8 mouse cellular contexts compared by ENCODE assay signal in the genomic region with DNA sequence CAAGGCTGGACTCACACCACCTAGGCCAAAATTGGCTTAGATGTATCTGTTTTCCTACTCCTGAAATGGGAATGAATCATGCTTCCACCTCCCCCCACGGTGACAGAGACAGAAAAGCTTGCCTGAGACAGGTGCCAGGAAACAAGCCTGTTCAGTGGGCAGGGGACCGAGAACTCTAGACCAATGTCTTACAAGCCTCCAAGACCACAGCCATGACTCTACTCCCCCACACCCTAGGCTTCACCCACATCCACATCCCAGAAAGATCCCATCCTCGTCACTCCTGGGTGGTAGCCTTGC. TPM values are rescaled to one million over a fixed set of nuclear protein-coding genes. Genes with fewer than 3 reads are reported as not detected.
DNase-seq lines count a peak whose midpoint lies in the region; ATAC-seq lines count a peak whose summit lies in the region.

No protein-coding gene starts in this region.

- no peak overlapping the region for H3K4me3 ChIP-seq in hindbrain, embryonic 10.5 days
- no peak overlapping the region for H3K4me3 ChIP-seq in hindbrain, embryonic 14.5 days (replicated peaks; ENCODE audit: low read length)
- no peak overlapping the region for H3K4me3 ChIP-seq in intestine, embryonic 15.5 days (replicated peaks)

- no peak overlapping the region for H3K9ac ChIP-seq in hindbrain, embryonic 14.5 days
- peak overlapping the region; percentile 18; the same call in 1 of the 2 replicates for H3K9ac ChIP-seq in intestine, embryonic 15.5 days

- H3K4me1 ChIP-seq in hindbrain, embryonic 10.5 days (replicated peaks) = peaks cover 39% of the 10 kb centered on the region
- peaks cover 35% of the 10 kb centered on the region for H3K4me1 ChIP-seq in hindbrain, embryonic 14.5 days (replicated peaks; ENCODE audit: control insufficient read depth, insufficient read depth, low read length)
- peaks cover 18% of the 10 kb centered on the region for H3K4me1 ChIP-seq in intestine, embryonic 15.5 days (replicated peaks)

- no peaks in the 10 kb centered on the region for H3K27me3 ChIP-seq in hindbrain, embryonic 10.5 days (ENCODE audit: insufficient read depth, poor library complexity, severe bottlenecking)
- H3K27me3 ChIP-seq in hindbrain, embryonic 14.5 days (ENCODE audit: control insufficient read depth, insufficient read depth, low read length) = no peaks in the 10 kb centered on the region
- no peaks in the 10 kb centered on the region for H3K27me3 ChIP-seq in intestine, embryonic 15.5 days (replicated peaks)

- WGBS in hindbrain, embryonic 10.5 days = 74% methylated on average over 3 of the region's 3 CpGs
- WGBS in hindbrain, embryonic 14.5 days = 74% methylated on average over 3 of the region's 3 CpGs
- WGBS in intestine, embryonic 15.5 days = 51% methylated on average over 3 of the region's 3 CpGs

- DNase-seq in hindbrain, embryonic 10.5 days (ENCODE audit: low spot score) = no peak
- DNase-seq in hindbrain, embryonic 14.5 days (ENCODE audit: low spot score) = no peak
- peak; percentile 39 for DNase-seq in right cerebral cortex, adult 18-20 months
- DNase-seq in right cerebral cortex, postnatal 10 days (ENCODE audit: low spot score in 2 of 2) = no peak
- peak; percentile 46 for DNase-seq in thymus, postnatal 4 days
- no peak for DNase-seq in adrenal gland, adult 8-10 months
- no peak for DNase-seq in urinary bladder, adult 18-20 months (ENCODE audit: low spot score in 2 of 2)

- no peak for ATAC-seq in hindbrain, embryonic 14.5 days (ENCODE audit: low FRiP score)
- ATAC-seq in intestine, embryonic 15.5 days = 0 out of 2 replicates have a peak, but pooled peaks have one; percentile 2

- no peaks in the 10 kb centered on the region for H3K9me3 ChIP-seq in hindbrain, embryonic 10.5 days
- H3K9me3 ChIP-seq in hindbrain, embryonic 14.5 days (ENCODE audit: control insufficient read depth, low read length) = no peaks in the 10 kb centered on the region
- H3K9me3 ChIP-seq in intestine, embryonic 15.5 days = no peaks in the 10 kb centered on the region

- no peak overlapping the region for H3K4me2 ChIP-seq in hindbrain, embryonic 14.5 days (replicated peaks)
- peak overlapping the region; percentile 36; the same call in 1 of the 2 replicates for H3K4me2 ChIP-seq in intestine, embryonic 15.5 days (replicated peaks)

- H3K36me3 ChIP-seq in hindbrain, embryonic 10.5 days = peaks cover 99% of the 10 kb centered on the region
- H3K36me3 ChIP-seq in hindbrain, embryonic 14.5 days (replicated peaks; ENCODE audit: control insufficient read depth, insufficient read depth) = peaks cover 84% of the 10 kb centered on the region
- H3K36me3 ChIP-seq in intestine, embryonic 15.5 days = peaks cover 30% of the 10 kb centered on the region

- peak overlapping the region; percentile 76 for H3K27ac ChIP-seq in hindbrain, embryonic 10.5 days
- H3K27ac ChIP-seq in hindbrain, embryonic 14.5 days = no peak overlapping the region
- peak overlapping the region; percentile 77 for H3K27ac ChIP-seq in intestine, embryonic 15.5 days

RNA-seq across cellular contexts. Expression of a gene that starts 17.0 kb away (rescaled TPM):
- polyA plus RNA-seq in hindbrain, embryonic 10.5 days (2016; fragmentation: Nextera tagmentation; extraction: Ambion mirVana) = 29.1 and 35.5 TPM in 2 replicates
- polyA plus RNA-seq in hindbrain, embryonic 14.5 days (2014; fragmentation: Nextera tagmentation; extraction: Ambion mirVana) = 47.3 and 53.3 TPM in 2 replicates
- polyA plus RNA-seq in intestine, embryonic 15.5 days (2015; fragmentation: Nextera tagmentation; extraction: Ambion mirVana) = 14.7 and 17.5 TPM in 2 replicates
- 10 to 100 TPM; 65.9 to 85.2 (median 71.0) TPM for total RNA-seq in adrenal gland, adult 8-10 months (2022)

Comparison
In these comparisons a context has a peak if more than half of its experiments do, and no peak if none do; other contexts are left out.
1. DNase-seq: peak in right cerebral cortex, adult 18-20 months (single experiment) and thymus, postnatal 4 days (single experiment); none in hindbrain, embryonic 10.5 days (single experiment), hindbrain, embryonic 14.5 days (single experiment), right cerebral cortex, postnatal 10 days (0 of 2), adrenal gland, adult 8-10 months (single experiment) and urinary bladder, adult 18-20 months (0 of 2).